Mouse (Mus musculus): ENCODE results near the gene Vmn1r226.

The Vmn1r226 gene

DNA sequence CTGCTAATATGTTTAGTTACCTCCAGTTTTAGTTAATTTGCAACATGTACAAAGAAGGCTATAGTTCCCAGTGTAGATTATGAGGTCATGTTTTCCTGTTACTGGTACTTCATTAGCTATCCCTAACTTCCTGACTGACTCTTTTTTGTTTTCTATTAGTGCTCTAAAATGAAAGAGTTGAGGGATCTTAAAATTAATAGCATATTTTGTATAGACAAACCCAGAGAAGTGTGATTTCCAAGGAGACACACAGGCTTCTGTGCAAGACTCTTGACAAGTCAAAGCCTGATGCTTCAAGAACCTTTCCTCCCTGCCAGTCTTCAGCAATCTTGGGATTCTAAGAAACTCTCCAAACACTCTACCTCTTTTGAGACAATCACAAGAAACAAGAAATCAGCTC, at the start of gene Vmn1r226:
TSS of gene Vmn1r226 (plus strand) at position 301 of the 400 bp plus-strand sequence.
- no peak for DNase-seq (ENCODE audit: low spot score in 2 of 2)

DNA sequence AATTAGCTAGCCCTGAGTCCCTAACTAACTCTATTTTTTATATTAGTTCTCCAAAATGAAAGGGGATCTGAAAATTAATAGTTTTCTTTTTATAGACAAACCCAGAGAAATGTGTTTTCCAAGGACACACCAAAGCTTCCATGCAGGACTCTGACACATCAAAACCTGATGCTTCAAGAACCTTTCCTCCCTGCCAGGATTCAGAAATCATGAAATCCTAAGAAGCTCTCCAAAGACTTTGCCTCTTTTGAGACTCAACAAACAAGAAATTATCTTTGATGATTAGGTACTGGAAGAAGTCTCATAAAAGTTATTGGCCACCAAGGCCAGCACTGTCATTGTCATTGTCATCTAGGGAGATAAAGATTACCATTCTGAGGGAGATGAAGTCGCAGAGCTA, 46.9 kb downstream of the Vmn1r226 start, which contains the start of gene Vmn1r227:
TSS of gene Vmn1r227 (plus strand) at position 301 of the 400 bp plus-strand sequence.
- DNase-seq (ENCODE audit: low spot score in 2 of 2): no peak
